Mouse (Mus musculus) cerebellum, postnatal 25 days (tissue): ENCODE data around the gene Riiad1.
A peak's percentile ranks its signal among the peaks of the same experiment; 100 is the strongest.

Source experiments
- DNase-seq, 2 experiments: peaks; one replicate each; pipeline ENCODE4 v3.0.0; 2021; ENCODE audit warnings: mixed read lengths in 2 of 2

Gene Riiad1

GRCm38 (mm10) chr3:94480291-94480884 is at the start of gene Riiad1:
Riiad1 (minus strand) TSS chr3:94480341.
- no peak for DNase-seq

- DNase-seq, result no peak
These were observed 46.6 kb upstream of the Riiad1 start for GRCm38 (mm10) chr3:94526731-94527130.

- no peak for DNase-seq
These were observed 26.5 kb upstream of the Riiad1 start for GRCm38 (mm10) chr3:94506664-94507063.

- peak; percentile 53 to 61 for DNase-seq
These were observed 22.1 kb upstream of the Riiad1 start for GRCm38 (mm10) chr3:94502243-94502642.

GRCm38 (mm10) chr3:94497162-94497561 is 17.0 kb upstream of the Riiad1 start:
- DNase-seq, result no peak

- DNase-seq, result no peak
These were observed 7.4 kb upstream of the Riiad1 start for GRCm38 (mm10) chr3:94487581-94487980.

GRCm38 (mm10) chr3:94485922-94486321 is 5.8 kb upstream of the Riiad1 start:
- DNase-seq, result peak in 1 of 2 experiments; percentile 38

- peak; percentile 71 to 87 for DNase-seq
These were observed 3.8 kb upstream of the Riiad1 start for GRCm38 (mm10) chr3:94483790-94484439.

- peak in 1 of 2 experiments; percentile 64 for DNase-seq
These were observed 2.7 kb upstream of the Riiad1 start for GRCm38 (mm10) chr3:94482764-94483385.

- DNase-seq, result no peak
These were observed 1.3 kb upstream of the Riiad1 start for GRCm38 (mm10) chr3:94481429-94481828.

GRCm38 (mm10) chr3:94479564-94479963 is 577 bp downstream of the Riiad1 start:
- no peak for DNase-seq

GRCm38 (mm10) chr3:94478591-94479169 is 1.5 kb downstream of the Riiad1 start:
- peak; percentile 46 to 54 for DNase-seq

- DNase-seq, result peak; percentile 81 to 88
These were observed 2.1 kb downstream of the Riiad1 start, which contains the start of gene Celf3 for GRCm38 (mm10) chr3:94477981-94478422. Celf3 (plus strand) TSS chr3:94478295.

GRCm38 (mm10) chr3:94477444-94477843 is 2.7 kb downstream of the Riiad1 start:
- DNase-seq, result peak in 1 of 2 experiments; percentile 60

GRCm38 (mm10) chr3:94476301-94477035 is 3.7 kb downstream of the Riiad1 start:
- DNase-seq, result no peak

- DNase-seq, result no peak
These were observed 6.4 kb downstream of the Riiad1 start for GRCm38 (mm10) chr3:94473567-94474232.

- no peak for DNase-seq
These were observed 7.0 kb downstream of the Riiad1 start for GRCm38 (mm10) chr3:94473115-94473505.

GRCm38 (mm10) chr3:94472447-94473114 is 7.6 kb downstream of the Riiad1 start:
- DNase-seq, result peak in 1 of 2 experiments; percentile 51

GRCm38 (mm10) chr3:94468931-94469330 is 11.2 kb downstream of the Riiad1 start:
- DNase-seq, result no peak

- DNase-seq, result no peak
These were observed 14.3 kb downstream of the Riiad1 start for GRCm38 (mm10) chr3:94465632-94466430.
